Mouse (Mus musculus) CD4-positive naive resting alpha-beta T cell, adult 57 days (primary cell): Measurements from ENCODE around the gene Trappc10. TPM values are rescaled to one million over a fixed set of nuclear protein-coding genes. Genes with fewer than 3 reads are reported as not detected.

Source experiments
- total RNA-seq: library from RNA; stranded (reverse); gene quantifications from one replicate; pipeline ENCODE4 v1.2.4, GENCODE M21; 2023

The Trappc10 gene
- total RNA-seq, result 84.3 TPM

DNA sequence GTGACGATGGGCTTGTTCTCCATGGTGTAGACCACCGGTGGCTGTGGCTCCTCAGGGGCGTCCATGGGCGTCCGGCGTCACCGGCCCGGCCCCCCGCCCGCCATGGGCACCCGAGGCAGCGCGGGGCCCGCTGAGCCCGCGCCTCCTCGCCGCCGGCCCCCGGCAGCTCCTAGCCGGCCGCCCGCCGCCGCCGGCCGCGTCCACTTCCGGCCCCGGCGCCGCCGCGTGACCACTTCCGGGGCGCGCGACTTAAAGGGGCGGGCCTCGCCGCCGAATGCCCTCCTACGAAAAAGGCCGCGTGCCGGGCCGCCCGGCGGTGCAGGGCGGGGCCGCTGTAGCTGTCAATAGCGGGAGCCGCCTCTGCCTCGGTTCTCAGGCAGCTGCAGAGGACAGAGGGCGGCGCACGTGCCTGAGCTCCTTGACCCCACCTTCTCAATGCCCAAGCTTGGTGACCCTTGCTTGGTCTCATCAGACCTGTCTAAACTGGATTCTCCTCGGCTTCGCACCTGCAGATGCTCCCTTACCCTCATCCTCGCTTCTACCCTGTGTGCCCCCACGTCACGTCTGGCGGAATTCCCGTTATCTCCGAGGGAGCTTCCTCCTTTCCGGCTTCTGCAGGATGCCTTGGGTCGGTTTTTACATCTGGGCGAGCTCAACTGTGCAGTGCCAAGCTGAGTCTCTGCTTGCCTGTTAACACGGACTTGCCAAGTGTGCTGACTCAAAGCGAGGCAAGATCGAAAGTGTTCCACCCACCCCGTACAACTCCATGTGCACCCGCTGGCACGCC is at the start of gene Trappc10:
Trappc10 (minus strand) TSS at position 204 of the 787 bp plus-strand sequence.

DNA sequence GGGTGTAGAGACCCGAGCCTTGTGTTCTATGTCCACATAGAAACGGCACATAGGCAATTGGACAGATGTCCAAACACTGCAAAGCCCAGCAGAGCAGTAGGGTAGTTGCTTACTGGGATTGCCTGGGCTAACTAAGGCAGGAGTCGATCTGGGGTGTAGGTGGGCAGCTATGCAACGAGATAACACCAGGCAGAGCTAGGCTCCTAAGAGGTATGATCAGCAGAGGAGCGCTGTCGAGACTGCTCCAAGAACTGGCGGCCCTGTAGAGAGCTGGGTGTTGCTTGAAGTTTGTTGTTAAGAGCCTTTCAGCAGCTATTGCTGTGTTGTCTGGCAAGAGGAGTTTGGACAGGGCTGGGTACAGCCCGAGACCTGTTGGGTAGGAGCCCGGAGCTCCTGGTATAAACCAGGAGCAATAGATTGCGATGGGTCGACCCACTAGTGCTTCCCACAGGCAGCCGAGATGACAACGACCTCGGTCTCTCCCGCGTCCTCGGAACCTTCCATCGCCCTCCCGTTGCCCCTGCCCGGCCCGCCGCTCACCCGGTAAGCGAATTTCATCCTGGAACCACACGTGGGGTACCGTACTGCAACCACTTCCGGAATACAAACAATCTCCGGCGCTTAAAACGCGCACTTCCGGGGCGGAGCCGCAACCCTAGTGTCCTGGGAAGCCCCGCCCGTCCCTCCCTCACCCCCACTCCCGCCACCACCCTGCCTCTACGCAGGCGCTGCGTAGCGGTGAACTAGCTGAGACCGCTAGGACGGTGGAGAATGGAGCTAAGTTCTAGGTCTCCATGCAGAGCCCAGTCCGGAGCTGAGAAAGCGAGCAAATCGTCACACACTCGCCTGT is 59.7 kb downstream of the Trappc10 start, which contains the start of gene Pwp2:
Pwp2 (minus strand) TSS at position 619 of the 850 bp plus-strand sequence.

DNA sequence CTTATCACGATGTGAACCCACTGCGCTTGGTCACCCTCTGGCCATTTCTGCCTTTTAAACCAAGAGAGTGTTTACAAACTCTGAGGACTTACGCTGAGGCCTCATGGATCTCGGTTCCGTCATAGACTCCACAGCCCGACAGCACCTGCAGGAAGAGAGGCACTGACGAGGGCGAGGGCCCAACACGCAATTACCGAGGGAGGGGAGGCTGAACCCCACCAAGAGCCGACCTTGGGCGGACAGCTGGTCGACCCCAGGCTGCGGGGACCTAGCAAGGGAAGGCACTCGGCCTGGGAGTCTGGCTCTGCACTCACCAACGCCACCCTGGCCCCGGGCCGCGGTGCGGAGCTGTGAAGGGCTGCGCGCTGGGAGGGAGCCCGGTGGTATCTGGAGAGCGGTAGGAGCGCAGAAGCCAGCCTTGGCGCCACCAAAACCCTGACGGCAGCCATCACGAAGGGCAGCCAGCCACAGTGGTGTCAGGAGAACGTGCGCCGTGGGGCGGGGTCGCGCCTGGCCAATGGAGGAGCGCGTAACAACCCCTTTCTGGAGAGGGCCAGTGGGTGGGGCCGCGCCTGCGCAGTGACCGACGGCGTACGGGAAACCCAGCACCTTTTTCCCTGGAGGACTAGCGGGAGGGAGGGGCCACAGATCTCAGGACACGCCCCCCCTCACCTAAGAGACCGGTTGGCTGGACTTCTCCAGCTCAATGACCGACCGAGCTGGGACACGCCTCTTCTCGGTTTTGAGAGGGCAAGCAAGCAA is 75.0 kb downstream of the Trappc10 start, which contains the start of gene D10Jhu81e:
D10Jhu81e (minus strand) TSS at position 502 of the 762 bp plus-strand sequence.

Other genes starting within 250 kb of the Trappc10 start
- 111 TPM for gene Pfkl, start 234.6 kb downstream of the Trappc10 start, total RNA-seq
- not detected for gene Dnmt3l, start 202.7 kb downstream of the Trappc10 start, total RNA-seq
- gene Aire, start 201.0 kb downstream of the Trappc10 start, total RNA-seq, result not detected
- 14.0 TPM for gene Icosl, start 175.3 kb downstream of the Trappc10 start, total RNA-seq
- gene D10Jhu81e, start 74.9 kb downstream of the Trappc10 start, total RNA-seq, result 43.0 TPM
- 24.2 TPM for gene Pwp2, start 59.5 kb downstream of the Trappc10 start, total RNA-seq
- gene Agpat3, start 107.8 kb upstream of the Trappc10 start, total RNA-seq, result 108 TPM
- gene Rrp1, start 168.4 kb upstream of the Trappc10 start, total RNA-seq, result 265 TPM
- 28.7 TPM for gene Cstb, start 181.0 kb upstream of the Trappc10 start, total RNA-seq
- gene Pdxk, start 220.3 kb upstream of the Trappc10 start, total RNA-seq, result 13.7 TPM